Mouse (Mus musculus) hindlimb bud, embryonic 11.5 days (tissue): ENCODE measurements around the gene Gtf2h1.

ENCODE experiments used
- DNase-seq: peaks from one replicate; pipeline ENCODE4 v3.0.0-alpha.2; 2012; ENCODE audit warnings: low read depth, low spot score; ENCODE audit errors: extremely low spot score

Gene Gtf2h1

GRCm38 (mm10) chr7:46849287-46849686 is 53.4 kb downstream of the Gtf2h1 start:
- no peak for DNase-seq

- DNase-seq = no peak
These were observed 55.1 kb downstream of the Gtf2h1 start for GRCm38 (mm10) chr7:46851026-46851425.

- no peak for DNase-seq
These were observed 56.8 kb downstream of the Gtf2h1 start for GRCm38 (mm10) chr7:46852666-46853065.

- no peak for DNase-seq
These were observed 57.5 kb downstream of the Gtf2h1 start for GRCm38 (mm10) chr7:46853365-46853764.

GRCm38 (mm10) chr7:46855866-46856560 is 60.1 kb downstream of the Gtf2h1 start:
- DNase-seq = no peak

GRCm38 (mm10) chr7:46857436-46857835 is 61.5 kb downstream of the Gtf2h1 start:
- DNase-seq = no peak

GRCm38 (mm10) chr7:46859031-46859430 is 63.1 kb downstream of the Gtf2h1 start:
- no peak for DNase-seq

GRCm38 (mm10) chr7:46860996-46861395 is 65.1 kb downstream of the Gtf2h1 start, which contains the start of gene Ldhc:
Gene Ldhc (plus strand): TSS chr7:46861203.
- no peak for DNase-seq

GRCm38 (mm10) chr7:46871988-46872387 is 76.1 kb downstream of the Gtf2h1 start:
- DNase-seq = no peak
